Mouse (Mus musculus) erythroblast, embryonic 14.5 days (primary cell): ENCODE results near the gene Arf6.

Source experiments
- GATA1 ChIP-seq: IDR thresholded peaks from 2 replicates; pipeline ENCODE4 v1.6.1; 2012; ENCODE audit warnings: low read length, inconsistent platforms, mixed read lengths
- TAL1 ChIP-seq: IDR thresholded peaks from 3 replicates; pipeline ENCODE4 v1.6.1; 2012; ENCODE audit warnings: low read length, inconsistent platforms, mixed read lengths

DNA sequence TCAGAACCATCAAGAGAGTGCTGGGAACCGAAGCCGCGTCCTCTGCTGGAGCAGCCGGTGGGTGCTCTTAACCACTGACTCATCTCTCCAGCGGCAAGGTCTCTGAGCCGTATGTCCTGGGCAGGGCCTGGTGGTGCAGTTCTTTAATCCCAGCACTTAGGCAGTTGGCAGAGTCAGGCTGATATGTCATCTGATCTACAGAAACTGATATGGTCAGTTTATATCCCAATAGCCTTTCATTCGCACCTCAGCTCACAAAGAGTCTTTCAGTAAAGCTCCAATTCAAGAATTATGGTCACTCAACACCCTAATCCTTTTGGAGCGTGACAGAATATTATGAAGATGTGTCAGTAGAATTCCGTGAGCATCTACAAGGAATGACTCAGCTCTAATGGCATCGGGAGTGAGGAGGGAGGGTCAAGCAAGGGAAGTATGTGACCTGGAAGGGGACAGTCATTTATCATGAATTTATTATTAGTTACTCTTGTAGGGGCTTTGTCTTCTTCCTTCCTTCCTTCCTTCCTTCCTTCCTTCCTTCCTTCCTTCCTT, 16.4 kb downstream of the Arf6 start:
- TF ChIP-seq GATA1 = no peak
- TF ChIP-seq TAL1 = no peak
